Mouse (Mus musculus): ENCODE data around the gene Olfr871. TPM values are rescaled to one million over a fixed set of nuclear protein-coding genes. Genes with fewer than 3 reads are reported as not detected.
"Not testable (repeated sequence)": the region's sequence is repeated elsewhere in the genome, so short reads cannot be mapped to it uniquely, and the experiment has no call there.

Olfr871 gene
- not detected in 2 replicates for polyA plus RNA-seq (2014; fragmentation: Nextera tagmentation; extraction: Ambion mirVana)

DNA sequence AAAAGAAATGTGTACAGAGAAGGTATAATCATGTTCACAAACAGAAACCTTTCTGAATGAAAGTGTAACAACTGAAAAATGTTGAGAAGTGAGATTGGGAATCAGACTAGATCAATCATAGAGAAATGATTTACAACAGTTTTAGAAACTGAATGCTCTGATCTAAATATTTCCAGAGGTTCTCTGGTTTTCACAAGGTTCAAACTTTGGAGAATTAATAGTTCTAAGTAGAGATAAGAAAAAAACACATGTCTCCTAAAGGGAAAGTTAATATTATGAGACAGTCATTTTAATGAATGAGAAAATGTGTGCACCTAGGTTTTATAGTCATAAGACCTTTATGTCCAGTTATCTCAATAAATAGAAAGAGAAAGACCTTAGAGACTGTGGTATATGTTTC lies at the start of gene Olfr871:
Gene Olfr871, plus strand, starts transcription at position 301 of the 400 bp plus-strand sequence.
- Histone ChIP-seq H3K9ac (ENCODE audit: low read depth, low read length) (no peak within 1 kb of the TSS), H3K4me2 (ENCODE audit: low read depth, low read length) (no peak within 1 kb of the TSS), H3K36me3 (ENCODE audit: control insufficient read depth, insufficient read depth, low read length) (no peaks in the 10 kb centered on the region), H3K4me3 (ENCODE audit: low read depth, low read length) (no peak within 1 kb of the TSS), H3K27me3 (replicated peaks; ENCODE audit: control insufficient read depth, insufficient read depth, low read length) (no peaks in the 10 kb centered on the region), H3K9me3 (ENCODE audit: control insufficient read depth, low read length) (no peaks in the 10 kb centered on the region), H3K4me1 (ENCODE audit: control insufficient read depth, insufficient read depth, low read length) (no peaks in the 10 kb centered on the region), H3K27ac (replicated peaks; ENCODE audit: low read depth, low read length) (no peak within 1 kb of the TSS)
- ATAC-seq (ENCODE audit: low read depth) (no peak), DNase-seq (ENCODE audit: low spot score) (no peak)

DNA sequence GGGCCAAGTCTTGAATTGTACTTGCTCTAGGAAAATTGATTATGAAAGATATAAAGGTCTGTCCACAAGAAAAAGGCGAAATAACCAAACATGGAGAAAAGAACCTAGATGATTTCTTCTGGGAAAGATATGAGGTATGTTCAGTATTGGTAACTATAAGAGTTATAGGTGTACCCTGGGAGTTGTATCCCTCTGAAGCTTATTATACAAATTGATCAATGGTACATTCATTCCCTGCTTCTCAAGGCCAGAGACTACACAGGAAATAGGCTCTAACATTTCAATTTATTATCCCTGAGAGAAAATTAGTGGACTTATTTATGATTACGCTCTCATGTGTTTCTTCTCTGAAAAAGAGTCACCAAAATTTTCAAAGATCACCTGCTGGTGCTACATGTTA lies 38.0 kb upstream of the Olfr871 start, which contains the start of gene Olfr870:
Gene Olfr870, minus strand, starts transcription at position 101 of the 400 bp plus-strand sequence.
- H3K27me3 ChIP-seq (replicated peaks; ENCODE audit: control insufficient read depth, insufficient read depth, low read length), result no peaks in the 10 kb centered on the region
- H3K4me3 ChIP-seq (ENCODE audit: low read depth, low read length), result no peak within 1 kb of the TSS
- no peak within 1 kb of the TSS for H3K27ac ChIP-seq (replicated peaks; ENCODE audit: low read depth, low read length)
- no peak for ATAC-seq (ENCODE audit: low read depth)
- H3K4me1 ChIP-seq (ENCODE audit: control insufficient read depth, insufficient read depth, low read length), result no peaks in the 10 kb centered on the region
- H3K9ac ChIP-seq (ENCODE audit: low read depth, low read length), result no peak within 1 kb of the TSS
- no peak for DNase-seq (ENCODE audit: low spot score)
- H3K9me3 ChIP-seq (ENCODE audit: control insufficient read depth, low read length), result 0 out of 2 replicates have a peak, but pooled peaks cover under 1% of the 10 kb centered on the region
- WGBS, result 70% methylated on average over 2 of the region's 2 CpGs
- H3K4me2 ChIP-seq (ENCODE audit: low read depth, low read length), result no peak within 1 kb of the TSS
- no peaks in the 10 kb centered on the region for H3K36me3 ChIP-seq (ENCODE audit: control insufficient read depth, insufficient read depth, low read length)

DNA sequence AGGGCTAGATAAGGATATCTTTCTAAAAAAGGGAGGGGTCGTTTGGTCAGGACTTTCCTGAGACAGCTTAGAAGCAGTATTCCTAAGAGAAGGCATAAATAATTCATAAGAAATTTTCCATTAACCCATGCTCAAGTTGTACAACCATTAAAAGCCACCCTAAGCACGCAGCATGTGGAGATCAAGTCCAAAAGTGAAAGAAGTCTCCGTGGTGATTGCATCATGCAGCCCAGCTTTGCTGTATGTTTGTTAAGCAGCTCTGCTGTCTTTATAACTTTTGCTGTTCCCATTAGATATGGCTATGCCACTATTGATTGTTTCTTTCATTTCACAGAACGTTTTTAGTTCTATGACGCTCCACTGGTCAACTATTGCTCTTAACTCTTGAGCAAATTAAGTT lies 32.5 kb upstream of the Olfr871 start:
- Histone ChIP-seq H3K4me3 (ENCODE audit: low read depth, low read length) (no peak overlapping the region), H3K27me3 (replicated peaks; ENCODE audit: control insufficient read depth, insufficient read depth, low read length) (no peaks in the 10 kb centered on the region), H3K9ac (ENCODE audit: low read depth, low read length) (no peak overlapping the region), H3K27ac (replicated peaks; ENCODE audit: low read depth, low read length) (no peak overlapping the region), H3K9me3 (ENCODE audit: control insufficient read depth, low read length) (no peaks in the 10 kb centered on the region), H3K4me1 (ENCODE audit: control insufficient read depth, insufficient read depth, low read length) (no peaks in the 10 kb centered on the region), H3K4me2 (ENCODE audit: low read depth, low read length) (no peak overlapping the region), H3K36me3 (ENCODE audit: control insufficient read depth, insufficient read depth, low read length) (no peaks in the 10 kb centered on the region)
- ATAC-seq (ENCODE audit: low read depth) (no peak), DNase-seq (ENCODE audit: low spot score) (no peak)
- WGBS, result 67% methylated on average over 5 of the region's 5 CpGs

- H3K4me1 ChIP-seq (ENCODE audit: control insufficient read depth, insufficient read depth, low read length), result no peaks in the 10 kb centered on the region
- no peak for ATAC-seq (ENCODE audit: low read depth)
- no peaks in the 10 kb centered on the region for H3K9me3 ChIP-seq (ENCODE audit: control insufficient read depth, low read length)
- DNase-seq (ENCODE audit: low spot score), result peak; percentile 13
- no peak overlapping the region for H3K4me2 ChIP-seq (ENCODE audit: low read depth, low read length)
- no peak overlapping the region for H3K27ac ChIP-seq (replicated peaks; ENCODE audit: low read depth, low read length)
- H3K36me3 ChIP-seq (ENCODE audit: control insufficient read depth, insufficient read depth, low read length), result no peaks in the 10 kb centered on the region
- no peak overlapping the region for H3K4me3 ChIP-seq (ENCODE audit: low read depth, low read length)
- 73% methylated on average over 1 of the region's 1 CpGs for WGBS
- no peak overlapping the region for H3K9ac ChIP-seq (ENCODE audit: low read depth, low read length)
- H3K27me3 ChIP-seq (replicated peaks; ENCODE audit: control insufficient read depth, insufficient read depth, low read length), result no peaks in the 10 kb centered on the region
Measured at GRCm38 (mm10) chr9:20202131-20202530, 9.9 kb upstream of the Olfr871 start.

DNA sequence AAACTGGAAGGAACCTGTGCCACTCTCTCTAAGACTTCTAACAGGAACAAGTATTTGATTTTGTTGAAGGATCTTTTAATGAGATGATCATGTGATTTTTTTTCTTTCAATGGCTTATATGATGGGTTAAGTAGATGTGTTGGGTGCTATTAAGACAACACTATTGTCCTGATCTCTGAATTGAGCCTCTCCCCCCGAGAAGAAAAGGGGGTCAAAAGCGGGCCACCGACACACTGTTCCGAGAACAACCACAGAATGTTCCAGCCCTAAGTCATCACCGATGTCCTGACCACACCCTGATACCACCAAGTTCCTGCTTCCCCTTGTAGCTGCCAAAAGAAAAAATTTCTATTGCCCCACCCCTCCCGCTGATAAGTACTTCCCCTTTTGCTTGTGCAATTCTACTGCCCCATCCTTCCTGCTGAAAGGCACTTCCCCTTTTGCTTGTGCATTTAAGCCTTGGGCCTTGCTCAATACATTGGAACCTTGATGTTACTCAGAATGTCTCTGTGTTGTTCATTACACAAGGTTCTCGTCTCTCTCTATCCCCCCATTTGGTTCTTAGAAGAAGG lies 8.5 kb upstream of the Olfr871 start:
- not testable (repeated sequence) for H3K4me1 ChIP-seq (ENCODE audit: control insufficient read depth, insufficient read depth, low read length); ATAC-seq (ENCODE audit: low read depth); H3K9me3 ChIP-seq (ENCODE audit: control insufficient read depth, low read length); H3K4me2 ChIP-seq (ENCODE audit: low read depth, low read length); H3K9ac ChIP-seq (ENCODE audit: low read depth, low read length); H3K27ac ChIP-seq (replicated peaks; ENCODE audit: low read depth, low read length); H3K4me3 ChIP-seq (ENCODE audit: low read depth, low read length); DNase-seq (ENCODE audit: low spot score); H3K36me3 ChIP-seq (ENCODE audit: control insufficient read depth, insufficient read depth, low read length); H3K27me3 ChIP-seq (replicated peaks; ENCODE audit: control insufficient read depth, insufficient read depth, low read length)
- 81% methylated on average over 7 of the region's 7 CpGs for WGBS

DNA sequence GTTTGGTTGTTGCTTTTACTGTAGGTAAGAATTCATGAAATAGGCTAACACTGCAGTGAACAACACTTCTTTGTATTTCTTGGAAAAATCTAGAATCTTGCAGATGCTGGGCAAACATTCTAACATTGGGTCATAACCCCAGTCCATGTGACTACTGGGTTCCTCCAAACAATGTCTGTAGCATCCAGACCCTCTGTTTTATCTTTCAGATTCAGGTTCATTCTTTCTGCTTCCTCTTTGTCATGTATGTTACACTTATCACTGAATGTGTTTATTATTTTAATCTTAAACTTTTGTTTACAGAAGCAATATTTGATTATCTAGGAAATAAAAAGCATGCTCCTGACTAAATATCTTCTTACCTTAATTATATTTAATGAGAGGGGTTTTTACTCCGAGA lies 1.2 kb upstream of the Olfr871 start:
- H3K36me3 ChIP-seq (ENCODE audit: control insufficient read depth, insufficient read depth, low read length), result no peaks in the 10 kb centered on the region
- H3K27ac ChIP-seq (replicated peaks; ENCODE audit: low read depth, low read length), result no peak overlapping the region
- no peak for ATAC-seq (ENCODE audit: low read depth)
- H3K4me2 ChIP-seq (ENCODE audit: low read depth, low read length), result no peak overlapping the region
- DNase-seq (ENCODE audit: low spot score), result no peak
- no peaks in the 10 kb centered on the region for H3K27me3 ChIP-seq (replicated peaks; ENCODE audit: control insufficient read depth, insufficient read depth, low read length)
- H3K9me3 ChIP-seq (ENCODE audit: control insufficient read depth, low read length), result no peaks in the 10 kb centered on the region
- H3K9ac ChIP-seq (ENCODE audit: low read depth, low read length), result no peak overlapping the region
- H3K4me3 ChIP-seq (ENCODE audit: low read depth, low read length), result no peak overlapping the region
- 41% methylated on average over 1 of the region's 1 CpGs for WGBS
- no peaks in the 10 kb centered on the region for H3K4me1 ChIP-seq (ENCODE audit: control insufficient read depth, insufficient read depth, low read length)

GRCm38 (mm10) chr9:20211477-20211876 lies 530 bp upstream of the Olfr871 start:
- H3K9ac ChIP-seq (ENCODE audit: low read depth, low read length), result no peak overlapping the region
- H3K4me1 ChIP-seq (ENCODE audit: control insufficient read depth, insufficient read depth, low read length), result no peaks in the 10 kb centered on the region
- 64% methylated on average over 2 of the region's 2 CpGs for WGBS
- no peaks in the 10 kb centered on the region for H3K27me3 ChIP-seq (replicated peaks; ENCODE audit: control insufficient read depth, insufficient read depth, low read length)
- no peak overlapping the region for H3K27ac ChIP-seq (replicated peaks; ENCODE audit: low read depth, low read length)
- no peak for DNase-seq (ENCODE audit: low spot score)
- no peak overlapping the region for H3K4me2 ChIP-seq (ENCODE audit: low read depth, low read length)
- no peaks in the 10 kb centered on the region for H3K36me3 ChIP-seq (ENCODE audit: control insufficient read depth, insufficient read depth, low read length)
- no peaks in the 10 kb centered on the region for H3K9me3 ChIP-seq (ENCODE audit: control insufficient read depth, low read length)
- H3K4me3 ChIP-seq (ENCODE audit: low read depth, low read length), result no peak overlapping the region
- ATAC-seq (ENCODE audit: low read depth), result no peak

- Histone ChIP-seq H3K27me3 (replicated peaks; ENCODE audit: control insufficient read depth, insufficient read depth, low read length) (no peaks in the 10 kb centered on the region), H3K9me3 (ENCODE audit: control insufficient read depth, low read length) (no peaks in the 10 kb centered on the region), H3K27ac (replicated peaks; ENCODE audit: low read depth, low read length) (no peak within 1 kb of the TSS), H3K4me2 (ENCODE audit: low read depth, low read length) (no peak within 1 kb of the TSS), H3K4me1 (ENCODE audit: control insufficient read depth, insufficient read depth, low read length) (no peaks in the 10 kb centered on the region), H3K4me3 (ENCODE audit: low read depth, low read length) (no peak within 1 kb of the TSS), H3K9ac (ENCODE audit: low read depth, low read length) (no peak within 1 kb of the TSS), H3K36me3 (ENCODE audit: control insufficient read depth, insufficient read depth, low read length) (no peaks in the 10 kb centered on the region)
- no peak for DNase-seq (ENCODE audit: low spot score)
- ATAC-seq (ENCODE audit: low read depth), result no peak
Measured at GRCm38 (mm10) chr9:20236819-20237218, 24.8 kb downstream of the Olfr871 start, which contains the start of gene Olfr872. TSS of gene Olfr872 (plus strand) at chr9:20237119.

DNA sequence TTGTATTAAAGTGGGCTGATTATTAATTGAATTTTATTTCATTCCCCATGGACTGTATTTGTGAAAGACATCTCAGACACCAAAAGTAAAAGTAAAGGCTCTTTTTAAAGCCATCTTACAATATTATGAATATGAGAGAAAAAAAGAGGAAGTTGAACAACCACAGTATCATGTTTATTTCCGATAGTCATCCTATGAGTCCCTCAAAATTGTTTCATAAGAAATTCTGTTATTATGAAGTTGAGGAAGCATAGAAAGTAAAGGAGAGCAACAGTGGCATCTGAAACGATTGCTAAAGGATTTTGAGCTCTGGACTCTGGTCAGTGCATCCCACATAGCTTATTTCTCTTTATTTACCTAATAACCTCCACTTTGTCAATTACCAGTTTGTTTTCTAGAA lies 25.4 kb downstream of the Olfr871 start:
- H3K27me3 ChIP-seq (replicated peaks; ENCODE audit: control insufficient read depth, insufficient read depth, low read length), result no peaks in the 10 kb centered on the region
- 68% methylated on average over 2 of the region's 2 CpGs for WGBS
- no peaks in the 10 kb centered on the region for H3K36me3 ChIP-seq (ENCODE audit: control insufficient read depth, insufficient read depth, low read length)
- H3K4me1 ChIP-seq (ENCODE audit: control insufficient read depth, insufficient read depth, low read length), result no peaks in the 10 kb centered on the region
- H3K4me2 ChIP-seq (ENCODE audit: low read depth, low read length), result no peak overlapping the region
- no peak overlapping the region for H3K4me3 ChIP-seq (ENCODE audit: low read depth, low read length)
- ATAC-seq (ENCODE audit: low read depth) (no peak), DNase-seq (ENCODE audit: low spot score) (no peak)
- H3K9me3 ChIP-seq (ENCODE audit: control insufficient read depth, low read length), result no peaks in the 10 kb centered on the region
- no peak overlapping the region for H3K9ac ChIP-seq (ENCODE audit: low read depth, low read length)
- H3K27ac ChIP-seq (replicated peaks; ENCODE audit: low read depth, low read length), result no peak overlapping the region

Measured in embryonic facial prominence, embryonic 14.5 days (tissue).